Mouse (Mus musculus): ENCODE measurements at regions not wholly inside any gene's neighbourhood (a gene's known extent, or its start where the extent isn't known, plus 50 kb on each side); places are given as distances from the start of the nearest gene placed in this dataset.

DNA sequence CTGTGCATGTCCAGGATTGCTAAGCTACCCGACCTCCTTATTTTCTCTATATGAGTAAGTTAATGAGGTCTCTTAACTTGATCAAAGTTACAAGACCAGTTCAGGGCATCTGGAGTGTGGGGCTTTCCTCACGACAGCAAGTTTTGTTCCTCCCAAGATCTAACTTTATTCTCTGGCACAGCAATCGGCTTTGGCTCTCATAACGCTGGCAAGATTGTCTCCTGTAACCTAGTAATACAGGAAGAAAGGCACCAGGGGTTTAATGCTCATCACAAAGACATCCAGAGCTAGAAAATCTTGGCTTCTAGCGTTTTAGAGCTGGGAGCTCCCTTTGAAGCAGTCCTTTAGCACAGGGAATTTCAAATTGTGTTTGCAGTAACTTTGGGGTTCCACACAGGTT is 77.5 kb downstream of the Cd83 start:
- no peak for TF ChIP-seq CTCF (IDR thresholded peaks at IDR 0.05; ENCODE audit: low read depth)
- no peak for TF ChIP-seq EP300 (optimal IDR thresholded peaks at IDR 0.05)

Data from stomach, postnatal 0 days (tissue).